Mouse (Mus musculus) ES-E14 (cell line): ENCODE results near the gene Gng7. TPM values are rescaled to one million over a fixed set of nuclear protein-coding genes. Genes with fewer than 3 reads are reported as not detected.

Experiments used
- DNase-seq: peaks from one replicate; pipeline ENCODE4 v3.0.0-alpha.2; 2013; ENCODE audit warnings: low read depth, low spot score
- H3K27ac ChIP-seq: 2 replicates; pipeline ENCODE4 v1.5.1; 2012; ENCODE audit warnings: low read depth, mild to moderate bottlenecking, low read length, moderate library complexity, mixed read lengths; ENCODE audit not compliant: poor library complexity, insufficient read depth, severe bottlenecking
- H3K36me3 ChIP-seq: 2 replicates; pipeline ENCODE4 v1.6.1; 2012; ENCODE audit warnings: mild to moderate bottlenecking, low read length, moderate library complexity, mixed read lengths; ENCODE audit not compliant: control insufficient read depth, poor library complexity, insufficient read depth, severe bottlenecking
- H3K4me1 ChIP-seq, 2 experiments: fragments of 150-350 bp in 1 of 2; sonication (generic) in 1 of 2; 2 replicates each; pipeline ENCODE4 v1.6.1; 2012; ENCODE audit warnings: low read length in 2 of 2, mild to moderate bottlenecking in 1 of 2, mixed read lengths in 1 of 2; ENCODE audit not compliant: control insufficient read depth in 2 of 2, insufficient read depth in 2 of 2, poor library complexity in 1 of 2
- H3K4me3 ChIP-seq, 2 experiments: fragments of 150-350 bp in 1 of 2; sonication (generic) in 1 of 2; 2 replicates each; pipeline ENCODE4 v1.5.1; 2012; ENCODE audit warnings: low read length in 2 of 2, low read depth in 1 of 2, mild to moderate bottlenecking in 1 of 2, mixed read lengths in 1 of 2; ENCODE audit not compliant: insufficient read depth in 1 of 2, poor library complexity in 1 of 2, severe bottlenecking in 1 of 2
- H3K9ac ChIP-seq: 2 replicates; pipeline ENCODE4 v1.6.1; 2012; ENCODE audit warnings: low read depth, mild to moderate bottlenecking, low read length, mixed read lengths; ENCODE audit not compliant: poor library complexity, insufficient read depth, severe bottlenecking
- H3K9me3 ChIP-seq: fragments of 150-350 bp; sonication (generic); 2 replicates; pipeline ENCODE4 v1.6.1; 2012; ENCODE audit warnings: low read depth, mild to moderate bottlenecking, low read length; ENCODE audit not compliant: control insufficient read depth, insufficient read depth
- CHD2 ChIP-seq: IDR thresholded peaks from 2 replicates; pipeline ENCODE4 v1.6.1; 2014; ENCODE audit warnings: mild to moderate bottlenecking, low read depth, low read length, inconsistent platforms
- HCFC1 ChIP-seq: IDR thresholded peaks from 2 replicates; pipeline ENCODE4 v1.6.1; 2012; ENCODE audit warnings: low read length, inconsistent platforms, borderline replicate concordance; ENCODE audit not compliant: insufficient read depth
- MAFK ChIP-seq: IDR thresholded peaks from 2 replicates; pipeline ENCODE4 v1.6.1; 2014; ENCODE audit warnings: mild to moderate bottlenecking, low read depth, low read length, inconsistent platforms; ENCODE audit not compliant: insufficient read depth
- ZC3H11A ChIP-seq: IDR thresholded peaks from 2 replicates; pipeline ENCODE4 v1.6.1; 2012; ENCODE audit warnings: low read depth, mild to moderate bottlenecking, inconsistent platforms, low read length, borderline replicate concordance
- ZNF384 ChIP-seq: IDR thresholded peaks from 2 replicates; pipeline ENCODE4 v1.6.1; 2012; ENCODE audit warnings: low read depth, low read length, inconsistent platforms
- in situ Hi-C, 2 experiments: fragments of 600-800 bp; cut with MboI; formaldehyde crosslinking; loops; one replicate each; pipeline ENCODE4 v1.15.1; 2025; ENCODE audit warnings: low sequenced_read_pairs in 2 of 2, inconsistent platforms in 1 of 2; ENCODE audit not compliant: unreplicated experiment in 2 of 2
- total RNA-seq: library from RNA; depleted of rRNA; stranded (reverse); fragments of 300-350 nt; gene quantifications from 2 replicates; pipeline ENCODE4 v1.2.3, GENCODE M21; 2012

The Gng7 gene
- total RNA-seq, 1 experiment: 0.94 TPM

DNA sequence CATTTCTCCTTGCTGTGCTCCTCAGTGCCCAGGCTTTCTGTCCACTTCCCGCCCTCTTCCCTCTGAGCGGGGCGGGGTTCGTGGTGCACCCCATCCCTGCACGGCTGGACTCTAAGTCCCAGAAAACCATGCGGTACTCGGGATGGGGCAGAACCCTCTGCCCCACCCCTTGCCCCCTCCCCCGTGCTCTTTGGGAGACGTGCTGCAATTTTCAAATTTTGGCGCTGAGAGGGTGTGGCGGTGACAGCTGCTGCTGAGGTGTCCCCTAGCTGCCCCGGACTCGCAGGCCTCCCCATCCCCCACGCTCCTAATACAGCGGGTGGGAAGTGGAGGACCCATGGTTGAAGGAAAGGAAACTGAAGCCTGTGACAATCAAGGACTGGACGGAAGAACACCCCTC lies 92.8 kb downstream of the Gng7 start:
- no peaks in the 10 kb centered on the region for H3K9me3 ChIP-seq
- H3K36me3 ChIP-seq: no peaks in the 10 kb centered on the region
- no peak overlapping the region for H3K27ac ChIP-seq
- no peak for DNase-seq
- peak overlapping the region; percentile 41 to 52; a peak in 3 of 4 replicates for H3K4me3 ChIP-seq
- H3K9ac ChIP-seq: peak overlapping the region; percentile 33; the same call in 1 of the 2 replicates
- peaks cover 4 to 19% of the 10 kb centered on the region in 2 experiments; a peak in 3 of 4 replicates for H3K4me1 ChIP-seq
- in situ Hi-C loops: loop anchor here in 1 of 2 experiments (10.0 kb wide), 1 partner anchor 63 kb away; no protein-coding TSS in a partner anchor
- TF ChIP-seq MAFK (no peak), HCFC1 (0 out of 2 replicates have a peak, but pooled peaks have one; percentile 45)

DNA sequence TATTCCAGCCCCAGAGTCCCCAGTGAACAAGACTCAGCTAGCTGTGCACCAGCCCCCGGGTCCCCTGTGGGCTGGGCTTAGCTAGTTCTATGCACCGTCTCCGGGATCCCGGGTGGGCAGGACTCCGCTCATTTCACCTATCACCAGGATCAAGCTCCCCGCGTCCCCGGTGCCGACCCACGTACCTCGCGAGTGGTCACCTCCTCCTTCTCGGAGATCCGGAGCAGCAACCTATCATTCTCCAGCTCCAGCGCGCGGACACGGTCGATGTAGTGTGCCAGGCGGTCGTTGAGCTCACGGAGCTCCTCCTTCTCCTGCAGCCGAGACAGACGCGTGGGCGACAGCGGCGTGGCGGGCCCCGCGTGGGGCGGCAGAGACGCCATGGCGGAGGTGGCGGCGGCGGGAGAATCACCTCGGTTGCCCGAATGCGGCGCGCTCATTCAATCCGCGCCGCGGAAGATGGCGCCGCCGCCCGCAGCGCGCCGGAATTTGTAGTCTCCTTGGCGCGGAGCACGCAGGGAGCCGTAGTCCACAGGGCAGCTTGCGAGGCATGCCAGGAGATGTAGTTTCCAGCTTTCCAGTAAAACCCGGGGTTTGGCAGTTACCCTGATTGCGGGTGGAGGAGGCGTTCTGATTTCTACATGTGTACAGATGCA lies 96.8 kb downstream of the Gng7 start, which contains the start of gene Lmnb2:
Lmnb2 (minus strand) TSS at position 467 of the 656 bp plus-strand sequence.
- in situ Hi-C loops: no loop called here
- H3K36me3 ChIP-seq: peaks cover 15% of the 10 kb centered on the region
- H3K4me3 ChIP-seq: peak within 1 kb of the TSS; percentile 98
- peak within 1 kb of the TSS; percentile 26 for H3K27ac ChIP-seq
- TF ChIP-seq ZNF384 (no peak), MAFK (no peak), ZC3H11A (no peak), HCFC1 (peak; percentile 89), CHD2 (no peak)
- no peak for DNase-seq
- no peaks in the 10 kb centered on the region for H3K9me3 ChIP-seq
- H3K9ac ChIP-seq: peak within 1 kb of the TSS; percentile 90
- H3K4me1 ChIP-seq: peaks cover 4 to 6% of the 10 kb centered on the region in 2 experiments; a peak in 3 of 4 replicates

DNA sequence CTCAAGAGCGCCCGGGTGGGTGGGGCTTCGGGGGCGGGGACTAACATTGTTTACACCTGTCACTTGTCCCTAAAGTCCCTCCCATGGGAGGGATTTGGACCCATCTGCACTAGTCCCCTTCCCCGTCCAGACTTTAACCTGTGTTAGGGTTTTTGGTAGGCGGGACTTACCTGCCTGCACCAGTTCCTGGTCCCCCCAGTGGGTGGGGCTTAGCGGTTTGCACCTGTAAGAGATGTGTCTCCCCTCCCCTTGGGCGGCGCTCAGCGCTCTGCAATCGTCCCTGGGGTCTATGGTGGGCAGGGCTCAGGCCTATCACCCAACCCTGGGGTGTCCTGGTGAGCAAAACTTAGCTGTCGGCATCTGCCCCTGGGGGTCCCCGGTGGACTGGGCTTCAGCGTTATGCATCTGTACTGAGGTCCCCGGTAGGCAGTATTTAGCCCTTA lies 97.4 kb downstream of the Gng7 start:
- Histone ChIP-seq H3K9ac (peak overlapping the region; percentile 90), H3K4me3 (peak overlapping the region; percentile 98), H3K4me1 (peaks cover 4 to 6% of the 10 kb centered on the region in 2 experiments; a peak in 3 of 4 replicates), H3K27ac (no peak overlapping the region), H3K9me3 (no peaks in the 10 kb centered on the region), H3K36me3 (peaks cover 20% of the 10 kb centered on the region)
- in situ Hi-C loops: no loop called here
- TF ChIP-seq HCFC1 (no peak), ZNF384 (no peak), CHD2 (no peak), MAFK (no peak), ZC3H11A (no peak)
- DNase-seq: peak; percentile 75

DNA sequence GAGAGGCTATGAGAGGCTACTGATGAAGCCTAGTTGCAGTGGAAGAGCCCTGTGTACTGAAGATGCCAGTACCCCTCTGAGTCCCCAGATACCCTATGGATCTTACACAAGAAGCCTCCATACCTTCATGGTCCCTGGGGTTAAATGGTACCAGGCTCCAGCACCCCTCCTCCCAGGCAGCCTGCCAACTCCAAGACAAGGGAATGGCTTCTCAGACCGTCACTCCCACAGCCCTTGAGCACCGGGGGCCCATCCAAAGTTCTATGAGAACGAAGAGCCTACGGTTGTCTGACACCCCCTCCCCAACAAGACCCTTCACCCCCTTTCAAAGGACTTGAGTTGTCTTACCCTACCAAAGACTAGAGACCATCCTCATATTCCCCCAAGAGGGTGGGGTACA lies 99.0 kb downstream of the Gng7 start:
- no peak for TF ChIP-seq ZC3H11A
- TF ChIP-seq CHD2: no peak
- TF ChIP-seq MAFK: no peak
- TF ChIP-seq ZNF384: no peak
- no peak for TF ChIP-seq HCFC1
- DNase-seq: no peak
- no peak overlapping the region for H3K27ac ChIP-seq
- H3K9ac ChIP-seq: no peak overlapping the region
- peaks cover 0 to 4% of the 10 kb centered on the region in 2 experiments; a peak in 1 of 4 replicates for H3K4me1 ChIP-seq
- H3K9me3 ChIP-seq: no peaks in the 10 kb centered on the region
- no peak overlapping the region for H3K4me3 ChIP-seq
- in situ Hi-C loops: no loop called here
- H3K36me3 ChIP-seq: peaks cover 31% of the 10 kb centered on the region

DNA sequence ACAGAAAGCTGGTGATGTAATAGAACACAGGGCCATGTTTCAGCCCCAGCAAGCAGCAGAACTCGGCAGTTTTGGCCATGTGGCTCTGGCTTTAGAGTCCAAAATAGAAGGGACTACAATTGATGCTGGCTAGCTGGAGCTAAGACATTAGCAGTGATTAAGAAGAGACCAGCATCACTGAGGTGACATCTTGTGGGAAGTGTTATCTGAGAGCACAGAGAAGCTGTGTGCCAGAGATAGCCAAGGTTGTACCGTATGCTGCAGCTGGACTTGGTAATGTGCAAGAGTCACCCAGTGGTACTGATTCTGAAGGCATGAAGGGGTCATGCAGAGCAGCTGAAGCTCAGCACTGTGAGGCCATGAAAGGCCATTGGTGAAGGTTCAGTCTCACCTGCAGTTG lies 99.5 kb downstream of the Gng7 start:
- no peak for DNase-seq
- no peak overlapping the region for H3K9ac ChIP-seq
- H3K4me1 ChIP-seq: peaks cover 0 to 4% of the 10 kb centered on the region in 2 experiments; a peak in 1 of 4 replicates
- TF ChIP-seq HCFC1 (no peak), MAFK (no peak), ZC3H11A (no peak), CHD2 (no peak), ZNF384 (no peak)
- in situ Hi-C loops: no loop called here
- H3K4me3 ChIP-seq: no peak overlapping the region
- no peaks in the 10 kb centered on the region for H3K9me3 ChIP-seq
- no peak overlapping the region for H3K27ac ChIP-seq
- peaks cover 34% of the 10 kb centered on the region for H3K36me3 ChIP-seq
